Mouse (Mus musculus) midbrain, postnatal 0 days (tissue): Measurements from ENCODE around the gene C3. TPM values are rescaled to one million over a fixed set of nuclear protein-coding genes. Genes with fewer than 3 reads are reported as not detected.

Source experiments
- ATAC-seq: fragments of 200-750 bp; cut with Nextera tagmentation; 2 replicates; pipeline ENCODE4 v1.8.0; 2017; ENCODE audit warnings: moderate number of reproducible peaks, mild to moderate bottlenecking, moderate TSS enrichment, moderate library complexity; ENCODE audit not compliant: low FRiP score
- DNase-seq: peaks from one replicate; pipeline ENCODE4 v3.0.0-alpha.2; 2015; ENCODE audit warnings: low spot score
- H3K27ac ChIP-seq: fragments of 300-500 bp; sonication (generic); 2 replicates; pipeline ENCODE4 v1.5.1; 2014; ENCODE audit warnings: low read depth, mild to moderate bottlenecking, low read length, mixed read lengths
- H3K27me3 ChIP-seq: fragments of 300-500 bp; sonication (generic); 2 replicates; pipeline ENCODE4 v1.6.1; 2014; ENCODE audit warnings: low read length, control low read depth, mixed read lengths; ENCODE audit not compliant: insufficient read depth
- H3K36me3 ChIP-seq: fragments of 300-500 bp; sonication (generic); 2 replicates; pipeline ENCODE4 v1.6.1; 2014; ENCODE audit warnings: low read length, control low read depth, mixed read lengths; ENCODE audit not compliant: insufficient read depth
- H3K4me1 ChIP-seq: fragments of 300-500 bp; sonication (generic); 2 replicates; pipeline ENCODE4 v1.6.1; 2014; ENCODE audit warnings: mild to moderate bottlenecking, control low read depth, antibody characterized with exemption, low read length, mixed read lengths; ENCODE audit not compliant: insufficient read depth
- H3K4me2 ChIP-seq: fragments of 300-500 bp; sonication (generic); 2 replicates; pipeline ENCODE4 v1.6.1; 2014; ENCODE audit warnings: low read depth, mild to moderate bottlenecking, low read length, mixed read lengths; ENCODE audit not compliant: poor library complexity, severe bottlenecking
- H3K4me3 ChIP-seq: fragments of 300-500 bp; sonication (generic); 2 replicates; pipeline ENCODE4 v1.5.1; 2014; ENCODE audit warnings: low read depth, mild to moderate bottlenecking, low read length, moderate library complexity
- H3K9ac ChIP-seq: fragments of 300-500 bp; sonication (generic); replicated peaks from 2 replicates; pipeline ENCODE4 v1.6.1; 2014; ENCODE audit warnings: mild to moderate bottlenecking, low read length, moderate library complexity, mixed read lengths; ENCODE audit not compliant: poor library complexity, severe bottlenecking
- H3K9me3 ChIP-seq: fragments of 300-500 bp; sonication (generic); 2 replicates; pipeline ENCODE4 v1.6.1; 2016; ENCODE audit warnings: low read length, control low read depth
- CTCF ChIP-seq: IDR thresholded peaks from 2 replicates; pipeline ENCODE4 v1.5.1; 2016; ENCODE audit warnings: antibody characterized with exemption, mild to moderate bottlenecking
- WGBS: fragments of 180-500 bp; shearing (Covaris S2); extraction: QIAGEN DNeasy Blood & Tissue Kit; methylation state at CpG from one replicate; pipeline ENCODE4 v1.1.7; 2014; 5-methylcytosine and 5-hydroxymethylcytosine counted together
- microRNA-seq: library from miRNA; unstranded; fragments of <30 nt; microRNA quantifications from one replicate; pipeline ENCODE4, GENCODE M21; 2016; ENCODE audit warnings: borderline number of aligned reads
- polyA plus RNA-seq: library from polyadenylated mRNA; unstranded; fragments of >200 nt; fragmentation: Nextera tagmentation; extraction: Ambion mirVana; gene quantifications from 2 replicates; pipeline ENCODE4 v1.2.1, GENCODE M21; 2015
- total RNA-seq: library from RNA; depleted of rRNA; stranded (reverse); fragments of >200 nt; gene quantifications from 2 replicates; pipeline ENCODE4 v1.2.3, GENCODE M21; 2014; rRNA removed

Gene C3
- total and polyA plus RNA-seq, 2 experiments from 2014 or later = 0.49 to 1.7 TPM

GRCm38 (mm10) chr17:57170616-57171260 is 57.2 kb downstream of the C3 start:
- no peak overlapping the region for H3K27ac ChIP-seq
- no peaks in the 10 kb centered on the region for H3K36me3 ChIP-seq
- H3K4me3 ChIP-seq = no peak overlapping the region
- no peak overlapping the region for H3K4me2 ChIP-seq
- 62% methylated on average over 5 of the region's 5 CpGs for WGBS
- no peak for DNase-seq
- no peak for ATAC-seq
- H3K9me3 ChIP-seq = no peaks in the 10 kb centered on the region
- no peaks in the 10 kb centered on the region for H3K4me1 ChIP-seq
- H3K27me3 ChIP-seq = no peaks in the 10 kb centered on the region
- H3K9ac ChIP-seq = no peak overlapping the region
- no peak for TF ChIP-seq CTCF

- WGBS = 13% methylated on average over 11 of the region's 11 CpGs
- no peaks in the 10 kb centered on the region for H3K27me3 ChIP-seq
- no peak overlapping the region for H3K4me2 ChIP-seq
These were observed 60.8 kb downstream of the C3 start for GRCm38 (mm10) chr17:57166800-57167791.

More at GRCm38 (mm10) chr17:57166800-57167791, 60.8 kb downstream of the C3 start:
- no peaks in the 10 kb centered on the region for H3K9me3 ChIP-seq
- no peak overlapping the region for H3K4me3 ChIP-seq
- DNase-seq (peak; percentile 79), ATAC-seq (peak; percentile 56; the same call in 1 of the 2 replicates)
- H3K36me3 ChIP-seq = no peaks in the 10 kb centered on the region
- no peak overlapping the region for H3K27ac ChIP-seq
- H3K4me1 ChIP-seq = no peaks in the 10 kb centered on the region
- H3K9ac ChIP-seq = no peak overlapping the region
- peak; percentile 86 for TF ChIP-seq CTCF

Small RNA genes within 50 kb of the gene (microRNA-seq; reads per million reads assigned to microRNA genes)
- gene Mir6978 = not detected

Other genes with a start within 250 kb of the C3 start
- not detected in 2 replicates for gene Acer1, start 246.0 kb downstream of the C3 start, total RNA-seq
- not detected in 2 replicates for gene Acer1, start 246.0 kb downstream of the C3 start, polyA plus RNA-seq
- gene Clpp, start 237.8 kb downstream of the C3 start, total RNA-seq = 126 and 139 TPM in 2 replicates
- 158 and 170 TPM in 2 replicates for gene Clpp, start 237.8 kb downstream of the C3 start, polyA plus RNA-seq
- gene Alkbh7, start 230.8 kb downstream of the C3 start, total RNA-seq = 44.3 and 64.8 TPM in 2 replicates
- gene Alkbh7, start 230.8 kb downstream of the C3 start, polyA plus RNA-seq = 75.5 and 75.8 TPM in 2 replicates
- not detected in 2 replicates for gene Pspn, start 228.1 kb downstream of the C3 start, total RNA-seq
- gene Pspn, start 228.1 kb downstream of the C3 start, polyA plus RNA-seq = 0.37 and 0.54 TPM in 2 replicates
- 37.8 and 47.8 TPM in 2 replicates for gene Gtf2f1, start 216.8 kb downstream of the C3 start, total RNA-seq
- 66.4 and 67.5 TPM in 2 replicates for gene Gtf2f1, start 216.8 kb downstream of the C3 start, polyA plus RNA-seq
- gene Gm17949, start 216.7 kb downstream of the C3 start, total RNA-seq = 0.22 TPM in 1 of 2 replicates, not detected in the other
- 0.38 TPM in 2 replicates for gene Gm17949, start 216.7 kb downstream of the C3 start, polyA plus RNA-seq
- gene Khsrp, start 196.6 kb downstream of the C3 start, total RNA-seq = 73.6 and 76.9 TPM in 2 replicates
- 25.3 and 31.6 TPM in 2 replicates for gene Khsrp, start 196.6 kb downstream of the C3 start, polyA plus RNA-seq
- 0.85 TPM in 1 of 2 replicates, not detected in the other for gene Slc25a41, start 186.5 kb downstream of the C3 start, total RNA-seq
- not detected in 2 replicates for gene Slc25a41, start 186.5 kb downstream of the C3 start, polyA plus RNA-seq
- gene Crb3, start 169.0 kb downstream of the C3 start, total RNA-seq = 6.2 and 8.5 TPM in 2 replicates
- gene Crb3, start 169.0 kb downstream of the C3 start, polyA plus RNA-seq = 3.5 and 5.1 TPM in 2 replicates
- gene Slc25a23, start 168.3 kb downstream of the C3 start, total RNA-seq = 109 and 146 TPM in 2 replicates
- 42.9 and 44.5 TPM in 2 replicates for gene Slc25a23, start 168.3 kb downstream of the C3 start, polyA plus RNA-seq
- 0.27 and 1.0 TPM in 2 replicates for gene Dennd1c, start 149.6 kb downstream of the C3 start, total RNA-seq
- gene Dennd1c, start 149.6 kb downstream of the C3 start, polyA plus RNA-seq = 1.9 and 2.3 TPM in 2 replicates
- gene Tubb4a, start 140.4 kb downstream of the C3 start, total RNA-seq = 186 and 206 TPM in 2 replicates
- 408 and 417 TPM in 2 replicates for gene Tubb4a, start 140.4 kb downstream of the C3 start, polyA plus RNA-seq
- gene Tnfsf9, start 122.8 kb downstream of the C3 start, total RNA-seq = 2.2 and 3.8 TPM in 2 replicates
- gene Tnfsf9, start 122.8 kb downstream of the C3 start, polyA plus RNA-seq = 3.6 and 4.5 TPM in 2 replicates
- gene Cd70, start 78.4 kb downstream of the C3 start, total RNA-seq = 0.82 TPM in 1 of 2 replicates, not detected in the other
- 1.2 and 1.4 TPM in 2 replicates for gene Cd70, start 78.4 kb downstream of the C3 start, polyA plus RNA-seq
- not detected in 2 replicates for gene Tnfsf14, start 34.0 kb downstream of the C3 start, total RNA-seq
- gene Tnfsf14, start 34.0 kb downstream of the C3 start, polyA plus RNA-seq = not detected in 2 replicates
- 19.2 and 20.9 TPM in 2 replicates for gene Gpr108, start 20.3 kb upstream of the C3 start, total RNA-seq
- 22.6 and 23.1 TPM in 2 replicates for gene Gpr108, start 20.3 kb upstream of the C3 start, polyA plus RNA-seq
- gene Trip10, start 21.3 kb upstream of the C3 start, total RNA-seq = 3.8 and 5.5 TPM in 2 replicates
- gene Trip10, start 21.3 kb upstream of the C3 start, polyA plus RNA-seq = 5.4 and 5.5 TPM in 2 replicates
- gene Vav1, start 51.0 kb upstream of the C3 start, total RNA-seq = 1.5 and 2.7 TPM in 2 replicates
- 1.7 and 2.0 TPM in 2 replicates for gene Vav1, start 51.0 kb upstream of the C3 start, polyA plus RNA-seq
- gene Adgre1, start 130.6 kb upstream of the C3 start, total RNA-seq = 7.0 and 21.8 TPM in 2 replicates
- 3.8 and 4.4 TPM in 2 replicates for gene Adgre1, start 130.6 kb upstream of the C3 start, polyA plus RNA-seq